Mouse (Mus musculus): ENCODE measurements around the gene Lcorl. TPM values are rescaled to one million over a fixed set of nuclear protein-coding genes. Genes with fewer than 3 reads are reported as not detected.

Gene Lcorl
- total and polyA plus RNA-seq, 3 experiments = 0.57 to 7.8 (median 7.1) TPM

- Histone ChIP-seq H3K4me1 (ENCODE audit: control insufficient read depth, insufficient read depth, low read length) (peaks cover 2% of the 10 kb centered on the region), H3K9ac (ENCODE audit: low read depth, low read length) (peak overlapping the region; percentile 68), H3K4me3 (peak overlapping the region; percentile 85), H3K27me3 (ENCODE audit: control insufficient read depth, insufficient read depth, low read length) (no peaks in the 10 kb centered on the region), H3K36me3 (ENCODE audit: control insufficient read depth, insufficient read depth, low read length) (no peaks in the 10 kb centered on the region), H3K79me2 (replicated peaks; ENCODE audit: control insufficient read depth, insufficient read depth, low read length) (no peaks in the 10 kb centered on the region), H3K27ac (peak overlapping the region; percentile 92)
- 7% methylated on average over 21 of the region's 21 CpGs for WGBS
- intact Hi-C loops (cut with DNase I) = loop anchor here (5.0 kb wide), 6 partner anchors 72 to 492 kb away; partner anchors contain the start of genes Lap3 and Ncapg
- TF ChIP-seq EP300 (IDR thresholded peaks at IDR 0.05; ENCODE audit: insufficient read depth, low read depth, low read length) (0 out of 2 replicates have a peak, but pooled peaks have one; percentile 16), CTCF (IDR thresholded peaks at IDR 0.05) (peak; percentile 60), POLR2A (IDR thresholded peaks at IDR 0.05; ENCODE audit: insufficient read depth, low read depth, low read length) (no peak)
- DNase-seq = peak; percentile 58 to 62
Observed at GRCm38 (mm10) chr5:45855526-45856302, 1.7 kb downstream of the Lcorl start.

GRCm38 (mm10) chr5:45844723-45845122, 12.7 kb downstream of the Lcorl start:
- Histone ChIP-seq H3K79me2 (replicated peaks; ENCODE audit: control insufficient read depth, insufficient read depth, low read length) (0 out of 2 replicates have a peak, but pooled peaks cover 1% of the 10 kb centered on the region), H3K36me3 (ENCODE audit: control insufficient read depth, insufficient read depth, low read length) (no peaks in the 10 kb centered on the region), H3K4me3 (no peak overlapping the region), H3K9ac (ENCODE audit: low read depth, low read length) (no peak overlapping the region), H3K4me1 (ENCODE audit: control insufficient read depth, insufficient read depth, low read length) (no peaks in the 10 kb centered on the region; the same call in 1 of the 2 replicates), H3K27me3 (ENCODE audit: control insufficient read depth, insufficient read depth, low read length) (no peaks in the 10 kb centered on the region), H3K27ac (no peak overlapping the region)
- no peak for TF ChIP-seq CTCF (IDR thresholded peaks at IDR 0.05)
- no peak for TF ChIP-seq POLR2A (IDR thresholded peaks at IDR 0.05; ENCODE audit: insufficient read depth, low read depth, low read length)
- TF ChIP-seq EP300 (IDR thresholded peaks at IDR 0.05; ENCODE audit: insufficient read depth, low read depth, low read length) = no peak
- intact Hi-C loops (cut with DNase I) = no loop called here
- 87% methylated on average over 6 of the region's 6 CpGs for WGBS
- no peak for DNase-seq

- 91% methylated on average over 2 of the region's 2 CpGs for WGBS
- TF ChIP-seq EP300 (IDR thresholded peaks at IDR 0.05; ENCODE audit: insufficient read depth, low read depth, low read length) = no peak
- no peak for TF ChIP-seq CTCF (IDR thresholded peaks at IDR 0.05)
- TF ChIP-seq POLR2A (IDR thresholded peaks at IDR 0.05; ENCODE audit: insufficient read depth, low read depth, low read length) = no peak
Observed at GRCm38 (mm10) chr5:45835131-45835530, 22.3 kb downstream of the Lcorl start.

GRCm38 (mm10) chr5:45811527-45811926, 45.9 kb downstream of the Lcorl start:
- Histone ChIP-seq H3K4me3 (no peak overlapping the region), H3K79me2 (replicated peaks; ENCODE audit: control insufficient read depth, insufficient read depth, low read length) (no peaks in the 10 kb centered on the region), H3K27ac (no peak overlapping the region), H3K27me3 (ENCODE audit: control insufficient read depth, insufficient read depth, low read length) (no peaks in the 10 kb centered on the region), H3K4me1 (ENCODE audit: control insufficient read depth, insufficient read depth, low read length) (no peaks in the 10 kb centered on the region), H3K9ac (ENCODE audit: low read depth, low read length) (no peak overlapping the region), H3K36me3 (ENCODE audit: control insufficient read depth, insufficient read depth, low read length) (no peaks in the 10 kb centered on the region)
- no peak for TF ChIP-seq EP300 (IDR thresholded peaks at IDR 0.05; ENCODE audit: insufficient read depth, low read depth, low read length)
- TF ChIP-seq POLR2A (IDR thresholded peaks at IDR 0.05; ENCODE audit: insufficient read depth, low read depth, low read length) = no peak
- no peak for TF ChIP-seq CTCF (IDR thresholded peaks at IDR 0.05)
- DNase-seq = no peak
- intact Hi-C loops (cut with DNase I) = no loop called here
- WGBS = 91% methylated on average over 4 of the region's 4 CpGs

More at GRCm38 (mm10) chr5:45835131-45835530, 22.3 kb downstream of the Lcorl start:
- Histone ChIP-seq H3K9ac (ENCODE audit: low read depth, low read length) (no peak overlapping the region), H3K4me1 (ENCODE audit: control insufficient read depth, insufficient read depth, low read length) (no peaks in the 10 kb centered on the region), H3K27ac (no peak overlapping the region), H3K79me2 (replicated peaks; ENCODE audit: control insufficient read depth, insufficient read depth, low read length) (peaks cover 3% of the 10 kb centered on the region), H3K27me3 (ENCODE audit: control insufficient read depth, insufficient read depth, low read length) (no peaks in the 10 kb centered on the region), H3K36me3 (ENCODE audit: control insufficient read depth, insufficient read depth, low read length) (no peaks in the 10 kb centered on the region), H3K4me3 (no peak overlapping the region)
- DNase-seq = no peak
- intact Hi-C loops (cut with DNase I) = no loop called here

GRCm38 (mm10) chr5:45791864-45792263, 65.6 kb downstream of the Lcorl start:
- no peak overlapping the region for H3K27ac ChIP-seq
- H3K36me3 ChIP-seq (ENCODE audit: control insufficient read depth, insufficient read depth, low read length) = no peaks in the 10 kb centered on the region
- no peak overlapping the region for H3K4me3 ChIP-seq
- H3K4me1 ChIP-seq (ENCODE audit: control insufficient read depth, insufficient read depth, low read length) = no peaks in the 10 kb centered on the region; the same call in 1 of the 2 replicates
- H3K27me3 ChIP-seq (ENCODE audit: control insufficient read depth, insufficient read depth, low read length) = no peaks in the 10 kb centered on the region
- DNase-seq = no peak
- no peak overlapping the region for H3K9ac ChIP-seq (ENCODE audit: low read depth, low read length)
- TF ChIP-seq POLR2A (IDR thresholded peaks at IDR 0.05; ENCODE audit: insufficient read depth, low read depth, low read length) (no peak), EP300 (IDR thresholded peaks at IDR 0.05; ENCODE audit: insufficient read depth, low read depth, low read length) (no peak), CTCF (IDR thresholded peaks at IDR 0.05) (no peak)
- intact Hi-C loops (cut with DNase I) = no loop called here
- 89% methylated on average over 7 of the region's 7 CpGs for WGBS
- H3K79me2 ChIP-seq (replicated peaks; ENCODE audit: control insufficient read depth, insufficient read depth, low read length) = no peaks in the 10 kb centered on the region

- Histone ChIP-seq H3K27ac (no peak overlapping the region), H3K79me2 (replicated peaks; ENCODE audit: control insufficient read depth, insufficient read depth, low read length) (no peaks in the 10 kb centered on the region), H3K36me3 (ENCODE audit: control insufficient read depth, insufficient read depth, low read length) (no peaks in the 10 kb centered on the region), H3K4me1 (ENCODE audit: control insufficient read depth, insufficient read depth, low read length) (no peaks in the 10 kb centered on the region; the same call in 1 of the 2 replicates), H3K4me3 (no peak overlapping the region), H3K27me3 (ENCODE audit: control insufficient read depth, insufficient read depth, low read length) (no peaks in the 10 kb centered on the region), H3K9ac (ENCODE audit: low read depth, low read length) (no peak overlapping the region)
- 96% methylated on average over 4 of the region's 4 CpGs for WGBS
- TF ChIP-seq CTCF (IDR thresholded peaks at IDR 0.05) (no peak), EP300 (IDR thresholded peaks at IDR 0.05; ENCODE audit: insufficient read depth, low read depth, low read length) (no peak), POLR2A (IDR thresholded peaks at IDR 0.05; ENCODE audit: insufficient read depth, low read depth, low read length) (no peak)
- no peak for DNase-seq
- intact Hi-C loops (cut with DNase I) = no loop called here
Observed at GRCm38 (mm10) chr5:45790221-45790620, 67.2 kb downstream of the Lcorl start.

All from heart, adult 2 months (tissue).